Mouse (Mus musculus) liver, embryonic 12.5 days (tissue): ENCODE measurements around the gene Sgce. TPM values are rescaled to one million over a fixed set of nuclear protein-coding genes. Genes with fewer than 3 reads are reported as not detected.
"Not testable (repeated sequence)": the region's sequence is repeated elsewhere in the genome, so short reads cannot be mapped to it uniquely, and the experiment has no call there.

Experiments
- ATAC-seq: fragments of 200-750 bp; cut with Nextera tagmentation; 2 replicates; pipeline ENCODE4 v1.8.0; 2017; ENCODE audit warnings: moderate number of reproducible peaks, mild to moderate bottlenecking, moderate library complexity
- H3K27ac ChIP-seq: fragments of 300-500 bp; sonication (generic); 2 replicates; pipeline ENCODE4 v1.5.1; 2016; ENCODE audit warnings: mild to moderate bottlenecking
- H3K27me3 ChIP-seq: fragments of 300-500 bp; sonication (generic); replicated peaks from 2 replicates; pipeline ENCODE4 v1.6.1; 2016; ENCODE audit warnings: mild to moderate bottlenecking, moderate library complexity
- H3K36me3 ChIP-seq: fragments of 300-500 bp; sonication (generic); 2 replicates; pipeline ENCODE4 v1.6.1; 2016; ENCODE audit warnings: mild to moderate bottlenecking, moderate library complexity
- H3K4me1 ChIP-seq: fragments of 300-500 bp; sonication (generic); 2 replicates; pipeline ENCODE4 v1.6.1; 2016
- H3K4me2 ChIP-seq: fragments of 300-500 bp; sonication (generic); 2 replicates; pipeline ENCODE4 v1.6.1; 2016; ENCODE audit warnings: mild to moderate bottlenecking, moderate library complexity
- H3K4me3 ChIP-seq: fragments of 300-500 bp; sonication (generic); 2 replicates; pipeline ENCODE4 v1.5.1; 2016; ENCODE audit warnings: mild to moderate bottlenecking, moderate library complexity
- H3K9ac ChIP-seq: fragments of 300-500 bp; sonication (generic); 2 replicates; pipeline ENCODE4 v1.6.1; 2016; ENCODE audit warnings: mild to moderate bottlenecking, moderate library complexity
- H3K9me3 ChIP-seq: fragments of 300-500 bp; sonication (generic); replicated peaks from 2 replicates; pipeline ENCODE4 v1.6.1; 2016; ENCODE audit warnings: mild to moderate bottlenecking, moderate library complexity
- WGBS: fragments of 180-500 bp; shearing (Covaris S2); methylation state at CpG from one replicate; pipeline ENCODE4 v1.1.7; 2016; ENCODE audit not compliant: insufficient replicate concordance; 5-methylcytosine and 5-hydroxymethylcytosine counted together
- polyA plus RNA-seq: library from polyadenylated mRNA; unstranded; fragments of >200 nt; fragmentation: Nextera tagmentation; extraction: Ambion mirVana; gene quantifications from 2 replicates; pipeline ENCODE4 v1.2.1, GENCODE M21; 2016

The Sgce gene
- polyA plus RNA-seq, 1 experiment from 2014 or later = 17.9 TPM

GRCm38 (mm10) chr6:4679981-4680380 is 67.0 kb downstream of the Sgce start:
- Histone ChIP-seq H3K4me3 (no peak overlapping the region), H3K9me3 (no peaks in the 10 kb centered on the region), H3K4me2 (no peak overlapping the region), H3K27ac (no peak overlapping the region), H3K4me1 (no peaks in the 10 kb centered on the region), H3K9ac (no peak overlapping the region), H3K36me3 (no peaks in the 10 kb centered on the region), H3K27me3 (no peaks in the 10 kb centered on the region)
- WGBS = 81% methylated on average over 1 of the region's 1 CpGs
- ATAC-seq = no peak

GRCm38 (mm10) chr6:4677356-4677761 is 69.6 kb downstream of the Sgce start:
- no peaks in the 10 kb centered on the region for H3K27me3 ChIP-seq
- H3K4me2 ChIP-seq = no peak overlapping the region
- 70% methylated on average over 1 of the region's 1 CpGs for WGBS
- H3K36me3 ChIP-seq = no peaks in the 10 kb centered on the region
- H3K4me1 ChIP-seq = no peaks in the 10 kb centered on the region
- ATAC-seq = no peak
- H3K27ac ChIP-seq = no peak overlapping the region
- no peak overlapping the region for H3K9ac ChIP-seq
- H3K9me3 ChIP-seq = no peaks in the 10 kb centered on the region
- H3K4me3 ChIP-seq = no peak overlapping the region

DNA sequence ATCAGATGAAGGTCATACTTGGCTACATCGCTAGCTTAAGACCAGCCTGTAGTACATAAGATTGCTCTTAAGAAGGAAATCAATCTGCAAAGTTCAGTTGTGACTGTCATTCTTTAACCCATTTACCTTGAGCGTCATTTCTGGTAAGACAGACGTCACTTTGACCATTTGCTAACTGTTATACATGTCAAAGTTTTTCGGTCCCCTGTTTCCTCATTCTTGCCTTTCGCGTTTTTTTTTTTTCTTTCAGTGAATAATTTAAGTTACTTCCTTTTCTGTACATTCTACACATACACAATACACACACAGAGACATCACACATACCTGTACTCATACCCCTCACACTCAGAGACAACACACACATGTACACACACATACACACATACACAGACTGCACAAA is 81.9 kb downstream of the Sgce start:
- WGBS = 51% methylated on average over 6 of the region's 6 CpGs
- Histone ChIP-seq H3K9ac (no peak overlapping the region), H3K4me2 (no peak overlapping the region)

GRCm38 (mm10) chr6:4664313-4664712 is 82.7 kb downstream of the Sgce start:
- 0 out of 2 replicates have a peak, but pooled peaks cover 6% of the 10 kb centered on the region for H3K27me3 ChIP-seq
- H3K4me3 ChIP-seq = no peak overlapping the region
- no peaks in the 10 kb centered on the region for H3K36me3 ChIP-seq
- no peak overlapping the region for H3K9ac ChIP-seq
- H3K4me1 ChIP-seq = peaks cover 5% of the 10 kb centered on the region; the same call in 1 of the 2 replicates
- 15% methylated on average over 2 of the region's 2 CpGs for WGBS
- H3K9me3 ChIP-seq = no peaks in the 10 kb centered on the region
- no peak for ATAC-seq
- H3K4me2 ChIP-seq = no peak overlapping the region
- no peak overlapping the region for H3K27ac ChIP-seq

More for the DNA sequence above, 81.9 kb downstream of the Sgce start:
- H3K4me1 ChIP-seq = peaks cover 5% of the 10 kb centered on the region; the same call in 1 of the 2 replicates
- no peak overlapping the region for H3K27ac ChIP-seq
- 0 out of 2 replicates have a peak, but pooled peaks cover 6% of the 10 kb centered on the region for H3K27me3 ChIP-seq
- no peak overlapping the region for H3K4me3 ChIP-seq
- ATAC-seq = no peak
- H3K9me3 ChIP-seq = no peaks in the 10 kb centered on the region
- no peaks in the 10 kb centered on the region for H3K36me3 ChIP-seq

DNA sequence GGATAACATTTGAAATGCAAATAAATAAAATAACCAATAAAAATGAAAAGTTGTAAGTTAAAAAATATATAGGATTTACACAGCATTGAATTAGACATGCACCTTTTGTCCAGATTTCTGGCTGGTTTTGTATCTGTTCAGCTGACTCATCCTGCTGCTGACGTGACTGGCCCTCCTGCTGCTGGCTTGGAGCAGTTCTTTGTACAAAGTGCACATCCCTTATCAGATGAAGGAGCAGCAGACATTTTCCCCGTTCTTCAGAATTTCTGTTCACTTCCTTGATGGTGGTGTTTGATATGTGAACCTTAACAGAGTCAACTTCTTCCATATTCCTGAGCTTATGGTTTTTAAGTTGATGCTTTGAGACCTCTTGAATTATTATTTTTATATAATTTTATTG is 83.5 kb downstream of the Sgce start:
- Histone ChIP-seq H3K27ac (no peak overlapping the region), H3K27me3 (0 out of 2 replicates have a peak, but pooled peaks cover 6% of the 10 kb centered on the region), H3K36me3 (no peaks in the 10 kb centered on the region), H3K4me1 (peaks cover 5% of the 10 kb centered on the region; the same call in 1 of the 2 replicates), H3K4me2 (no peak overlapping the region), H3K4me3 (no peak overlapping the region), H3K9me3 (no peaks in the 10 kb centered on the region), H3K9ac (no peak overlapping the region)
- WGBS = 18% methylated on average over 2 of the region's 2 CpGs
- ATAC-seq = no peak

GRCm38 (mm10) chr6:4658861-4659260 is 88.1 kb downstream of the Sgce start:
- H3K9ac ChIP-seq = no peak overlapping the region
- no peak overlapping the region for H3K4me3 ChIP-seq
- 0 out of 2 replicates have a peak, but pooled peaks cover 6% of the 10 kb centered on the region for H3K27me3 ChIP-seq
- H3K4me2 ChIP-seq = no peak overlapping the region
- WGBS = 72% methylated on average over 13 of the region's 13 CpGs
- H3K4me1 ChIP-seq = no peaks in the 10 kb centered on the region
- ATAC-seq = no peak
- H3K27ac ChIP-seq = no peak overlapping the region
- H3K36me3 ChIP-seq = no peaks in the 10 kb centered on the region
- H3K9me3 ChIP-seq = no peaks in the 10 kb centered on the region

DNA sequence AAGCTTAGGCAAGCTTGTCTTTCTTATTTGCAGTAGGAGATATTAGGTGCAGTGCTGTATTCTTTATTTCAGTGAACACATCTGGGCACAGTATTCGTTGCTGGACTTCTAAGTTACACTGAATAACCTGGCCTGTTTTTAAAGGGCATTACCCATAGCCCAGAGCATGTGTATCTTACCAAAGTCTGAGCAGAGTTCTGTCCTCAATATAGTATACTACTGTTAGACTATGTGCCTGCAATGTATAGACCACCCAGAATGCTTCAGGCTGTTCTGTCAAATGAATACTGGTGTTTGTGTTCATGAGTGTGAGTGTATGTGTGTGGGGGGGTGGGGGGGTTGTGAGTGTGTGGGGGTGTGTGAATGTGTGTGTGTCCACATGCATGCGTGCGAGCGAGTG is 91.1 kb downstream of the Sgce start:
- Histone ChIP-seq H3K4me2 (no peak overlapping the region), H3K27ac (no peak overlapping the region), H3K4me1 (no peaks in the 10 kb centered on the region), H3K27me3 (0 out of 2 replicates have a peak, but pooled peaks cover 5% of the 10 kb centered on the region), H3K36me3 (no peaks in the 10 kb centered on the region), H3K9ac (no peak overlapping the region), H3K4me3 (no peak overlapping the region), H3K9me3 (no peaks in the 10 kb centered on the region)
- WGBS = 77% methylated on average over 4 of the region's 4 CpGs
- no peak for ATAC-seq

GRCm38 (mm10) chr6:4655466-4655865 is 91.5 kb downstream of the Sgce start:
- Histone ChIP-seq H3K27ac (no peak overlapping the region), H3K4me2 (no peak overlapping the region), H3K9ac (no peak overlapping the region), H3K36me3 (no peaks in the 10 kb centered on the region), H3K4me1 (no peaks in the 10 kb centered on the region), H3K4me3 (no peak overlapping the region), H3K27me3 (0 out of 2 replicates have a peak, but pooled peaks cover under 1% of the 10 kb centered on the region), H3K9me3 (no peaks in the 10 kb centered on the region)
- WGBS = 26% methylated on average over 5 of the region's 5 CpGs
- no peak for ATAC-seq

- ATAC-seq, H3K9me3 ChIP-seq, H3K27ac ChIP-seq, H3K27me3 ChIP-seq, H3K4me1 ChIP-seq, H3K36me3 ChIP-seq, H3K9ac ChIP-seq, H3K4me3 ChIP-seq, H3K4me2 ChIP-seq: not testable (repeated sequence)
- 80% methylated on average over 12 of the region's 12 CpGs for WGBS
Observed at GRCm38 (mm10) chr6:4653741-4654140, 93.3 kb downstream of the Sgce start.

- no peak for ATAC-seq
- Histone ChIP-seq H3K27me3 (no peaks in the 10 kb centered on the region), H3K27ac (no peak overlapping the region), H3K36me3 (no peaks in the 10 kb centered on the region), H3K4me2 (no peak overlapping the region), H3K4me3 (no peak overlapping the region), H3K9ac (no peak overlapping the region), H3K9me3 (no peaks in the 10 kb centered on the region), H3K4me1 (no peaks in the 10 kb centered on the region)
- 69% methylated on average over 8 of the region's 8 CpGs for WGBS
Observed at GRCm38 (mm10) chr6:4652596-4653134, 94.3 kb downstream of the Sgce start.

DNA sequence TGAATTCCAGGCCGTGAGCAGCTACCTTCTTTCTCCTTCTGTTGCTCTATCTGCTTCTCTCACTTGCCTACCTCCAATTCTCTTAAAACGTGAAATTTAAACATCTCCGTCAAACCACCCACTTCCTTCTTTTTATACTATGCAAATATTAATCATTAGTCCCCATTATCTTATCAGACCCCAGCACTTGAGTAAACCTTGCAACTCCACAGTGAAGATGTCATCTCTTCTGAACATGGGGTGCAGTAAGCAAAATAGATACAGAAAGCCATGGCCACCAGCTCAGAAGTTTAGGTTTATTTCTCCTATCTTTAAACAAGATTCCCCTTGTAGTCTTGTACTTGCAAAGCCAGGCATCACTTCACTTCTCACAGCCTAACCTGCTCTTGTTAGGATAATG is 99.7 kb downstream of the Sgce start:
- Histone ChIP-seq H3K36me3 (peaks cover 2% of the 10 kb centered on the region), H3K9me3 (no peaks in the 10 kb centered on the region), H3K27me3 (no peaks in the 10 kb centered on the region), H3K4me2 (no peak overlapping the region), H3K27ac (no peak overlapping the region), H3K9ac (no peak overlapping the region), H3K4me1 (no peaks in the 10 kb centered on the region), H3K4me3 (no peak overlapping the region)
- ATAC-seq = no peak
- WGBS = 36% methylated on average over 3 of the region's 3 CpGs

DNA sequence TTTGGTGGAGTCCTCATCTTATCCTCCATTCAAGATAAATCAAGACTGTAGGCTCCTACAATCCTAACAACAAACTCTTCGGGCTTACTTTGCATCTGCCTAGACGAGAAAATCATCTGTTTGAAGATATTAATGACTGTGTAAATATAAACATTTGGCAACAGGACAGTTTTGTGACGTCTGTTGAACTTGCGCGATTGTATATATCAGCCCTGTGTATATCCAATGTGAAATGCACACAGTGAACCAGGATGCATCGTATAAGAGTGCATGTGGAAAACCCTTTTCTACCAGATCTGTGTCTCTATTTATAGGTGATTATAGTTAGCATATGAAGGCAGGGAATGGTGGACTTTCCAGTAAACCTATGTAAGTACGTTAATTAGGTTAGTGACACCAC is 104.9 kb downstream of the Sgce start:
- H3K4me3 ChIP-seq = no peak overlapping the region
- H3K36me3 ChIP-seq = peaks cover 22% of the 10 kb centered on the region
- H3K4me2 ChIP-seq = no peak overlapping the region
- H3K4me1 ChIP-seq = no peaks in the 10 kb centered on the region
- no peaks in the 10 kb centered on the region for H3K27me3 ChIP-seq
- H3K9me3 ChIP-seq = no peaks in the 10 kb centered on the region
- H3K27ac ChIP-seq = no peak overlapping the region
- no peak overlapping the region for H3K9ac ChIP-seq
- 81% methylated on average over 7 of the region's 7 CpGs for WGBS
- no peak for ATAC-seq

DNA sequence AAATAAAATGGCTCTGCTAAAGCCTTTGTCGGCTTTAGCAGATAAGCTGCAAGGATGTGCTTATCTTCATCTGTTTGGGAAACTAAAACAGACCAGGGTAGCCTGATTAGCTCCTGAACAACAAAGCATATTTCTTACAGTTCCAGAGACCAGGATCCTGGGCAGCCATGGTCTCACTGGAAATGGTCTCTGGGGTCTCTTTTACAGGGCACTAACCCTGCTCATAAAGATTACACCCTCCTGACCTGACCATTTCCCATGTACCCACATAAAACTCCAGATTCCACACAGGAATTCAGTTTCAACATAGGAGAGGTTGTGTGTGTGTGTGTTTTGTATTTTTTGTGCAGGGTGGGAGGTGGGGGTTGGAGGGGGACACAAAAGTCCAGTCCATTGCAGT is 112.2 kb downstream of the Sgce start:
- H3K4me2 ChIP-seq = no peak overlapping the region
- WGBS = 51% methylated on average over 1 of the region's 1 CpGs
- no peak overlapping the region for H3K27ac ChIP-seq
- no peak for ATAC-seq
- no peak overlapping the region for H3K4me3 ChIP-seq
- H3K9ac ChIP-seq = no peak overlapping the region
- H3K4me1 ChIP-seq = peaks cover 6% of the 10 kb centered on the region
- H3K36me3 ChIP-seq = peaks cover 14% of the 10 kb centered on the region
- no peaks in the 10 kb centered on the region for H3K27me3 ChIP-seq
- H3K9me3 ChIP-seq = no peaks in the 10 kb centered on the region
